Mouse (Mus musculus): ENCODE results near the gene A2m.

GRCm38 (mm10) chr6:121635878-121636371 is 749 bp downstream of the A2m start:
- TF ChIP-seq POLR2A (IDR thresholded peaks at IDR 0.05; ENCODE audit: extremely low read depth, insufficient read depth, low read length) (no peak), CTCF (IDR thresholded peaks at IDR 0.05; ENCODE audit: low read depth, low read length) (no peak)
